Mouse (Mus musculus): ENCODE results near the gene Polr2g.
A peak's percentile ranks its signal among the peaks of the same experiment; 100 is the strongest.

Gene Polr2g

GRCm38 (mm10) chr19:8758899-8759298 is 39.5 kb downstream of the Polr2g start:
- no peak for DNase-seq (ENCODE audit: low spot score in 2 of 2)

- DNase-seq (ENCODE audit: low spot score in 2 of 2): no peak
These were observed 40.8 kb downstream of the Polr2g start for GRCm38 (mm10) chr19:8757471-8757998.

- DNase-seq (ENCODE audit: low spot score in 2 of 2): peak; percentile 89 to 92
These were observed 41.6 kb downstream of the Polr2g start, which contains the start of gene Nxf1 for GRCm38 (mm10) chr19:8756635-8757387. Gene Nxf1 (plus strand): TSS chr19:8757073.

GRCm38 (mm10) chr19:8755652-8756051 is 42.7 kb downstream of the Polr2g start:
- no peak for DNase-seq (ENCODE audit: low spot score in 2 of 2)

GRCm38 (mm10) chr19:8747368-8747767 is 51.0 kb downstream of the Polr2g start:
- no peak for DNase-seq (ENCODE audit: low spot score in 2 of 2)

- no peak for DNase-seq (ENCODE audit: low spot score in 2 of 2)
These were observed 53.0 kb downstream of the Polr2g start for GRCm38 (mm10) chr19:8745382-8745781.
